Mouse (Mus musculus) embryo, embryonic 10 days (tissue): ENCODE measurements at regions not wholly inside any gene's neighbourhood (a gene's known extent, or its start where the extent isn't known, plus 50 kb on each side); places are given as distances from the start of the nearest gene placed in this dataset.
A peak's percentile ranks its signal among the peaks of the same experiment; 100 is the strongest.

ENCODE experiments used
- DNase-seq: peaks from one replicate; pipeline ENCODE4 v3.0.0-alpha.2; 2015; ENCODE audit warnings: low spot score

- no peak for DNase-seq
Measured at GRCm38 (mm10) chr4:87718166-87718805, 314.9 kb downstream of the Mllt3 start.

DNA sequence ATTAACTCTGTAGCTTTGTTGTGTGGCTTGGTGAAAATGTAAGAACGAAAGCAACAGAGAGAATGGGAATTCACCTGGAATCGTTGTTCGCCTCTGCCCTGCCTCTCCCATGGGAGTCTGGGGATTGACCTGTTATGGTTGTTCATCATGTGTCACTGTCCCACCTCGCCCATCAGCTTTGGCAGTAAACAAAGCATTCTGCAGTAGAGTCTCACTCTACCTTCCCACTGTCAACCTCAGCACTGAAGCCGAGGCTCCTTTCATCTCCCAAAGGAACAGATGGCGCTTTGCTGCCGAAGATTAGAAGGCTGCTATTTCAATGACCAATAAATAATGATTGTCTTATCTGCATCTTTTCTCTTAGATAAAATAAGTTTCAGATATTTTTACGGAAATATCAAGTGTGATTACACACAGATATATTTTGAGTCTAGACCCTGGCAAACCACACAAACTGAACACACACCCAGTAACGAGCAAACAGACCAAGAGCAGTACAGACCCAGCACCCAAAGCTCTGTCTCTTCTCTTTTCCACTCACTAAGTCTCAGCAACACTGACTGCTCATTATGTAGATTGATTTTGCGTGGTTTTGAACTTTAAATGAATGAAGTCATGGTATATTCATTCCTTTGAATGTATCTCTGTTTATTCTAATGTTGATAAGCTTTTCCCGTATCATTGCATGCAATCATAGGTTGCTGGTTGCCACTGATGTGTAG is 317.8 kb downstream of the Mllt3 start:
- DNase-seq: no peak

DNA sequence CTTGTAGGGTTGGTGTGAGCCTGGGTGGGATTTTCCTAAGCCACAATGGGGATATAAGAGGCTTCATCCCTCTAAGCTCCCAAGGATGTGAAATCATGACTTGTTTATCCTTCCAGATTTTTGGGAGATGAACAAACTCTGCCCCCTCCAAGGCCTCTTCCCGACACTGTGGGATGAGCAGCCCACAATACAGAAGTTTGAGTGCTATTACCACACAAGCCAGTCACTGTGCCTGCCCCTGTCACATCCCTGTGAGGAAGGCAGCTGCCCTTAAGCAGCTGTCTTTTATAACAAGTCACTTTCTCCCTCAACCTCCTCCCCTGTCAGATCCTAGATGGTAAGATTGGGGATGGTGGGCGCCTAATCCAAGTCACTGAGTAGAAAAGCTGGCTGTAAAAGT is 320.5 kb downstream of the Mllt3 start:
- no peak for DNase-seq

GRCm38 (mm10) chr4:87712286-87712685 is 320.9 kb downstream of the Mllt3 start:
- no peak for DNase-seq

DNA sequence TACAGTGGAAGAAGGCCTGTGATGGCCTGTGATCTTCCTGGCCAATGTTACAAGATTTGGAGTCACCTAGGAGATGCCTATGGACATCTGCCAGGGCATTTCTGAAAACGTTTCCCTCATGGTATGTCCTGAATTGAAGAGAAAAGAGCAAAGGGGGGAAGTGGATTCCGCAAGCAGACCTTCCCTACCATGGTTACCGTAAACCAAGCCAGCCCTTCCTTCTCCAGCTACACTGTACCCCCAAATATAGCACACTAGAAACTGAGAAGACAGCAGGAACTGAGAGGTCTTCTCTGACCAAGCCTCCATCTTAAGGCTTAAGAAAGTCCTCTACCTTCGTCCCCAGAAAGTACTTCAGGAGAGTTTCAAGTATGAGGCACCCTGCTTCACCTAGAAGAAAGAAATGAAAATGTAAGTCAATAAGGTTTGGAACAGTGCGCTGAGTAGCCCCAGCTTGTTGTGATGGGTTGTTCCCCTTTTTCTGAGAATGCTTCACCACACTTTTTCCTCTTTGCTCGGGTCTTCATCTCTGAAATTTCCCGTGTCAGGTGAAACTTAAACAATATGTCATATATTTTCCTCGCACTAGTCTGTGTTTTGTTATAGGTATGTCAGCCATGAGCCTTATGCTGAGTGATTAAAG is 321.9 kb downstream of the Mllt3 start:
- DNase-seq: no peak

DNA sequence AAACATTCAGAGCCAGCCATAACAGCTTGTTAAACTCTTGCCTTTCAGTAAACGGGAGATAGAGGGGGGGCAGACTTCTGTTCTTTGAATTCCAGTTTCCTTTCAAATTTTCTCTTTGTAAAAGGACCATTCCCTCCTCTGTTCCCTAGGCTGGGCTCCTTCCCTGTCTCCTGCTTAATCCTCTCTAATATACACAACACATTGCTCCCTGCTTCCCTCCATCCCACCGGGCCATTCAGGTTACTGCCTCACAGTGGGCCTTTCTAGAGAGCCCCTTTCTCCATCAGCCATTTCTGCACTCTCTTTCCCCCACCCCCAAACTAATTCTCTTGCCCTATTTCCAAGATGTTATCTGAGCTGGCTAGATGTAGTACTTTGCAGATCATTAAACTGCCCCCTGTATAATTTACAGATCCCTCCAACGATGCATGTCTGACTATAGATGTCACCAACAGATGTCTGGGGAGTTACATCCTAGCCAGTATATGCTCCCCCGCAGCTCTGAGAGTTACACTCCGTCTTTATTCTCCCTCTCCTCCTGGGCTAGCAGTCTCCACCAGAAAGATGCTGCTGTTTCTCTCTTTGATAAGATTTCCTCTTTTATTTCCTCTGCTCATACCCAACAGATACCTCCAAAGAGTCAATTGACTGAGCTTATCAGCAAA is 324.1 kb downstream of the Mllt3 start:
- no peak for DNase-seq

- DNase-seq: no peak
Measured at GRCm38 (mm10) chr4:87707386-87707785, 325.8 kb downstream of the Mllt3 start.

DNA sequence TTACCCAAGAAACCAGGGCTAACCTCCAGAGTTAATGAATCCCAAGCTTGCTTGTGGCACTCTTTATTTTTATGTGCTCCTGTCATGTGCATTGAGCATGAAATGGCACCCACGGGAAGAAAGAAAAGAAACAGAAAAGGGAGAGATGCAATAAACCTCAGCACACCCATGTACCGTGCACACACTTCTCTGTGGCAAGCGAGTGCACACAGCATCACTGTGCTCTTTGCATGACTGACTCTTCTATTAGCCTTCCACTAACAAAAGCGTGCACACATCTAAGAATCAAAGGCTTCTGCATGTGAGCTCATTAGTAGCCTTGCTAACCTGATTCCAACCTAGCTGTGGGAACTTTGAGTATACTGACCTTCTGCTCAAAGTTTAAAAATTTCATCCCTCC is 330.3 kb downstream of the Mllt3 start:
- DNase-seq: no peak

DNA sequence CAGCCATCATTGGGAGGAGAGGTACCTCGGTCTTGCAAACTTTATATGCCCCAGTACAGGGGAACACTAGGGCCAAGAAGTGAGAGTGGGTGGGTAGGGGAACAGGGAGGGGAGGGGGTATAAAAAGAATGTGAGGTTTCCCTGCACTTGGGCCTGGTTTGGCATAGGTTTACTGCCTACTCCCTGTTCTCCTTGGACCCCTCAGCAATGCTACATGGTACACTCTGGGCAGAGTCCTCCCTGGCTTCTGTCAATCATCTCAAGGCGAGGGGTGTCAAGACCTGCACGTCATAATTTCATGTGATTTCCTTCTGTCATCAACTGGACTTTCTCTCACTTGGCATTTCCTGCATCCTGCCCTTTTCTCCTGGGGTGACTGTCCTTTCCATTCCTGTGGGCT is 330.9 kb downstream of the Mllt3 start:
- DNase-seq: no peak

DNA sequence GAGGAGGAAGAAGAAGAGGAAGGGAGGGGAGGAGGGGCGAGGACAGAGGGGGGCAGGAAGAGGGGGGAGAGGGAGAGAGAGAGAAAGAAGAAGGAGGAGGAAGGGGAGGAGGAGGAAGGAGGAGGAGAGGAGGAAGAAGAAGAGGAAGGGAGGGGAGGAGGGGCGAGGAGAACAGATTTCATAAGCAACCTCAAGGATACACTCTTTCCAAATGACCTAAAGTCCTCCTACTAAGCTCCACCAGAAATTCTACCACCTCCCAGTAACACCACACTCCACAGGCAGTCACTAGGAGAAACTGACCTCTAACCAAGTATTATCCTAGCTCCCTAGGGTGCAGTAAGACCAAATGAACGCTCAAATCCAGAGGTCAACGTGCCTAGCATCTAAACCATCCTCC is 332.1 kb downstream of the Mllt3 start:
- DNase-seq: no peak

- DNase-seq: no peak
Measured at GRCm38 (mm10) chr4:87700508-87700907, 332.7 kb downstream of the Mllt3 start.

DNA sequence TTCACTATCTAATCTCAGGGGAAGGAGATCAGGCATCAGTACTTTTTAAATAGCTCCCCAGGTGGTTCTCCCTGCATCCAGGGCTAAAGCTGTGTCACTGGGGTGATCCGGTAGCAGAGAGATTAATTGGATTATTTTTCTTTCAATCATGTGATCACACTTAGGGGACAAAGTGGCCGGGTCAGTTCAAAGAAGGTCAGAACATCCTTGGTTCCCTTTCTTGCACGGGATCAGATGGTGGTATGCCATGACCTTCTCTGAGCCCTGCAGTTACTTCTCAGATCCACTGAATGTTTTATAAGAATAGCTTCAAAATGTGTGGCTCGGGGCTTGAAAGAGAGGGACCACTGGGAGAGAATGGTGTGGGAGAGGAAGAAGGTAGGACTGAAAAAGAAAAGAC is 333.6 kb downstream of the Mllt3 start:
- no peak for DNase-seq

- peak; percentile 23 for DNase-seq
Measured at GRCm38 (mm10) chr4:87698750-87699149, 334.4 kb downstream of the Mllt3 start.

GRCm38 (mm10) chr4:87696921-87697320 is 336.2 kb downstream of the Mllt3 start:
- no peak for DNase-seq

DNA sequence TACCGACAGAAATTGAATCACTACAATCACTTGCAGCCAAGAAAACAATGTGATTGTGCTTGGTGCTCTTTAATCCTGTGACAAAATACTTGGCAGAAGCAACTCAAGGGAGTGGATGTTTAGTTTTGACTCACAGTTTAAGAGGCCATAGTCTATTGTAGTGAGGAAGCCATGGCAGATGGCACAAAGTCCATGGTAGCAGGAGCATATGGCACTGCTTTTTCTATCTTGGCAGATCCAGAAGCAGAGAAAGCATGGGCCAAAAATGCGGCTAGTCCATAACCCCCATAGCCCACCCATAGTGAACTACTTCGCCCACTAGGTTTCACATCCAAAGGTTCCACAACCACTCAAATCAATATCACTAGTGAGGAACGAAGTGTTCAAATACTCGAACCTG is 337.4 kb downstream of the Mllt3 start:
- DNase-seq: no peak

- no peak for DNase-seq
Measured at GRCm38 (mm10) chr4:87692741-87693140, 340.4 kb downstream of the Mllt3 start.

- DNase-seq: no peak
Measured at GRCm38 (mm10) chr4:87684952-87685351, 348.2 kb downstream of the Mllt3 start.

DNA sequence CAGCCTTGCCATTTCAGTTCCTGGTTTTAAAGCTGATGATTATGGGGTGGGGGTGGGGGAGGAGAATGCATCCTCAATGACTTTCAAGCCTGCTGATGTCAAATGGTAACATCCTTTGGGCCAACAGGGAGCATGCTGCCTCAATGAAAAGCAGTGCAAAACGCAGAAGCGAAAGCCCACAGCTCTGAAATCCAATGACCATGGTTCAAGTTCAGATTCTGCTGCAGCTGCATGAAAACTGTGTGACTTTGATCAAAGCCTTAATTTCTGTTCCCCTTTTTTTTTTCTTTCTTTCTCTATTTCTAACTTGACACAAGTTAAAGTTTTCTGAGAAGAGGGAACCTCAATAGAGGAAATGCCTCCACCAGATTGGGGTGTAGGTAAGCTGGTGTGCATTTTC is 350.4 kb downstream of the Mllt3 start:
- DNase-seq: no peak

- no peak for DNase-seq
Measured at GRCm38 (mm10) chr4:87671101-87671500, 362.1 kb downstream of the Mllt3 start.

DNA sequence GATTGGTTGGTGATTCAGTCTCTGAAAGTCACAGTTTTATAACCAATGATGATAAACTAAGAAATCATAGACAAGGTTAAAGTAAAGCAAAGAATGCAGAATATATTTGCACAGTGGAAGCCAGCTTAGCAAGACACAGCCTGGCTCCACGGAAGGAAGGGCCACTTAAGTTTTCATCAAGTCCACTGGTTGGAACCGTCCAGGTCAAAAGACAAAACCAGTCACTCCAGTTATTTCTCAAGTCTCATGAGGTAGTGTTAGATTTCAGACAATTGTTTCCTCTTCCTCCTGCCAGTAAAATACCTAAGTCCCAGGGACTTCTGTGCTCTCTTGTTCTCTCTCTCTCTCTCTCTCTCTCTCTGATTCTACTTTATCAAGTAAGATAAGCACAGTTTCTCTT is 363.0 kb downstream of the Mllt3 start:
- DNase-seq: no peak

- DNase-seq: no peak
Measured at GRCm38 (mm10) chr4:87669480-87669879, 363.7 kb downstream of the Mllt3 start.

DNA sequence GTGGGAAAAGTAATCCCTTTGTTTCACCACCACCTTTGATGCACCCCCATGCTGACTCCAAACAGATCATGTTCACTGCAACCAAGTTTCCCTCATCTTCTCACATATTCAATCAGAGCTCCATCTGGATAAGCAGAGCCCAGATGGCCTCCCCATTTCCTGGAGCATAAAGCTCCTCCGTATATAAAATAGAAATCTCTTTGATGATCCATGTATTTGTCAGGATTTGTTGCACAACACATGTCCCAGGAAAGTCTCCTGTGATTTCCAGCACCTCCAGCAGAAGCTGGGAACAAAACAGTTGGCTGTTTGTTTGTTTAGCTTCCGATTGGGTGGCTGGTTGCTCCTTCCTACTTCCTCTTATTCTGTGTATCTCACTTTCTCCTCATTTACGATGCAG is 364.9 kb downstream of the Mllt3 start:
- no peak for DNase-seq

DNA sequence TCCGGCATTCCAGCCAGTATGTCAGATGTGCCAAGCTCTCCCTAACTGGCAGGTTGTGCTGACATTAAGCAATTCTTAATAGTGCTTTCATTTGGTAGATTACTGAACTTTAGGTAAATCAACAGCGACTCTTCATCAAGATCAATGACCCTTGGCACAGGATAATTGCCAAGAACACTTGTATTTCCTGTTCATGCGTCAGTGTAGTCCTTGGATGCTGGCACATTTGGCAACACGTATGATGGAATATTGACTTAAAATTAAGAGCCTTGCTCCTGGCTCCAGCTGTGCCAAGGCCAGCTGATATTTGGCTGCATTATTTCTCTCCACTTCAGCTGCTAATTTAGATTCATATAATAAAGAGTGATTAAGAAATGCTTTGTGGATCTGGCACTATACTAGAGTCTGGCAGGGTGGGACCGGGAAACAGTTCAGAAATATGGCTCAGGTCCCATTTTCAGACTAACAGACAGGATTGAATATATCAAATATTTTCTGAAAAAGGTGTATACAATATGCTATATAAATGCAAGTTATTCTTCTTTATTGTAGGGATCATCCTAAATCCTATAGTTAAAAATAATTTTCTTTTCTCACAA is 365.5 kb downstream of the Mllt3 start:
- DNase-seq: no peak
